Mouse (Mus musculus) cerebellum, adult 18-20 months (tissue): ENCODE results near the gene Cys1.
"Not testable (repeated sequence)": the region's sequence is repeated elsewhere in the genome, so short reads cannot be mapped to it uniquely, and the experiment has no call there.

ENCODE experiments used
- DNase-seq, 2 experiments: peaks; one replicate each; pipeline ENCODE4 v3.0.0; 2021

Gene Cys1

GRCm38 (mm10) chr12:24644125-24644571 lies 37.5 kb downstream of the Cys1 start:
- DNase-seq, result no peak

- DNase-seq, result peak; percentile 64 to 67
Measured at GRCm38 (mm10) chr12:24642370-24642802, 39.2 kb downstream of the Cys1 start.

- DNase-seq, result not testable (repeated sequence)
Measured at GRCm38 (mm10) chr12:24638787-24639186, 42.8 kb downstream of the Cys1 start.

GRCm38 (mm10) chr12:24634648-24635047 lies 47.0 kb downstream of the Cys1 start:
- no peak for DNase-seq

GRCm38 (mm10) chr12:24634212-24634611 lies 47.4 kb downstream of the Cys1 start:
- DNase-seq, result no peak

GRCm38 (mm10) chr12:24633753-24634191 lies 47.8 kb downstream of the Cys1 start:
- no peak for DNase-seq

GRCm38 (mm10) chr12:24632404-24632803 lies 49.2 kb downstream of the Cys1 start:
- DNase-seq, result no peak

- no peak for DNase-seq
Measured at GRCm38 (mm10) chr12:24630220-24630619, 51.4 kb downstream of the Cys1 start.

GRCm38 (mm10) chr12:24627215-24627614 lies 54.4 kb downstream of the Cys1 start:
- DNase-seq, result no peak

- no peak for DNase-seq
Measured at GRCm38 (mm10) chr12:24626401-24626800, 55.2 kb downstream of the Cys1 start.

- no peak for DNase-seq
Measured at GRCm38 (mm10) chr12:24623486-24624251, 57.9 kb downstream of the Cys1 start.

GRCm38 (mm10) chr12:24619436-24619835 lies 62.2 kb downstream of the Cys1 start:
- no peak for DNase-seq
